Mouse (Mus musculus) heart, postnatal 0 days (tissue): ENCODE measurements at regions not wholly inside any gene's neighbourhood (a gene's known extent, or its start where the extent isn't known, plus 50 kb on each side); places are given as distances from the start of the nearest gene placed in this dataset.

Source experiments
- ATAC-seq: fragments of 200-750 bp; cut with Nextera tagmentation; 2 replicates; pipeline ENCODE4 v1.8.0; 2017; ENCODE audit warnings: low read depth, moderate number of reproducible peaks, moderate library complexity; ENCODE audit not compliant: insufficient read depth
- DNase-seq: peaks from one replicate; pipeline ENCODE4 v3.0.0-alpha.2; 2016; ENCODE audit warnings: low spot score
- H3K27ac ChIP-seq: fragments of 300-500 bp; sonication (generic); 2 replicates; pipeline ENCODE4 v1.5.1; 2014; ENCODE audit warnings: low read depth, mild to moderate bottlenecking
- H3K27me3 ChIP-seq: fragments of 300-500 bp; sonication (generic); 2 replicates; pipeline ENCODE4 v1.6.1; 2014; ENCODE audit warnings: low read length, mixed read lengths; ENCODE audit not compliant: control insufficient read depth, insufficient read depth
- H3K36me3 ChIP-seq: fragments of 300-500 bp; sonication (generic); replicated peaks from 2 replicates; pipeline ENCODE4 v1.6.1; 2014; ENCODE audit warnings: low read length, mixed read lengths; ENCODE audit not compliant: control insufficient read depth, insufficient read depth
- H3K4me1 ChIP-seq: fragments of 300-500 bp; sonication (generic); 2 replicates; pipeline ENCODE4 v1.6.1; 2014; ENCODE audit warnings: antibody characterized with exemption; ENCODE audit not compliant: control insufficient read depth, insufficient read depth
- H3K4me2 ChIP-seq: fragments of 300-500 bp; sonication (generic); 2 replicates; pipeline ENCODE4 v1.6.1; 2014; ENCODE audit warnings: low read depth, mild to moderate bottlenecking, low read length, moderate library complexity
- H3K4me3 ChIP-seq: fragments of 300-500 bp; sonication (generic); 2 replicates; pipeline ENCODE4 v1.5.1; 2014; ENCODE audit warnings: low read depth, low read length
- H3K9ac ChIP-seq: fragments of 300-500 bp; sonication (generic); replicated peaks from 2 replicates; pipeline ENCODE4 v1.6.1; 2014; ENCODE audit warnings: low read depth, low read length, mixed read lengths
- H3K9me3 ChIP-seq: fragments of 300-500 bp; sonication (generic); replicated peaks from 2 replicates; pipeline ENCODE4 v1.6.1; 2016; ENCODE audit warnings: low read length; ENCODE audit not compliant: control insufficient read depth
- CTCF ChIP-seq: IDR thresholded peaks from 2 replicates; pipeline ENCODE4 v1.5.1; 2016; ENCODE audit warnings: antibody characterized with exemption, control low read depth, low read depth
- EP300 ChIP-seq: IDR thresholded peaks from 2 replicates; pipeline ENCODE4 v1.6.1; 2016; ENCODE audit warnings: antibody characterized with exemption, low read depth
- WGBS: fragments of 180-500 bp; shearing (Covaris S2); extraction: QIAGEN DNeasy Blood & Tissue Kit; methylation state at CpG from one replicate; pipeline ENCODE4 v1.1.7; 2014; 5-methylcytosine and 5-hydroxymethylcytosine counted together

DNA sequence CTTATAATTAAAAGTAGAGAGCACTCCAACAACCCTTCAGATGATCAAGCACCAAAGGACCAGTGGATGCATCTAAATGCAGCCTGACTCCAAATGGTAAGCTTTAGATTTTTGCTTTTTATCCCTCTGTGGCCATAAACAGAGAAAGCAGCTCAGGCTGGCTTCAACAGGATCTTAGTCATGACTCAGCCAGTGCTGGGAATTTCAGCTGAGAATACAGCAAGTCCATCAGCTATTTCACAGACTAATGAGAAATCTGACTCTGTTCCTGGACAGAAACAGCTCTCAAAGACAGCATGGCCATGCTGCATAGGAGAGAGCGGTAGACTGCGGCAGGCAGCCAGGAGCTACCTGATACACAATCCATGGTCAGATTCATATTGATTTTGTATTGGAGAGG lies 1800.4 kb upstream of the 5930422O12Rik start:
- TF ChIP-seq EP300 (no peak), CTCF (no peak)
- Histone ChIP-seq H3K27me3 (no peaks in the 10 kb centered on the region), H3K9me3 (no peaks in the 10 kb centered on the region), H3K4me3 (no peak overlapping the region), H3K27ac (no peak overlapping the region), H3K4me2 (no peak overlapping the region), H3K9ac (no peak overlapping the region), H3K4me1 (no peaks in the 10 kb centered on the region), H3K36me3 (no peaks in the 10 kb centered on the region)
- DNase-seq (no peak), ATAC-seq (no peak)
- 77% methylated on average over 2 of the region's 2 CpGs for WGBS

DNA sequence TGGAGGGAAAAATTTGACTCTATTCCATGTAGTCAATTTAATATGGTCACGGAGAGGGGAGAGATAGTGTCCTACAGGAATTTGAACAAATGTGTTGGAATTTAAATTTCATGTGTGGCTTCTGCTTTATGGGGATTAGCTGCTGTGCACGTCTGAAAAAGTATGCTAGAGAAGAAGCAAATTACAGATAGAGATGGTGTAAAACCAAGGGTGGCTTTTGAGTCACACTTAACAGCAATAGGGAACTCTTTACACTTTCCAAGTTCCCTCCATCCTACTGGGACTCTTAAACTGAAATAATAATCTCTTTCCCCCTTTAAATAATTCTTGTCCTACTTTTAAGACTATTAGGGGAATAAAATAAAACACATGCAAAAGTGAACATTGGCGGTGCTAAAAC lies 1790.1 kb upstream of the 5930422O12Rik start:
- ATAC-seq (no peak), DNase-seq (no peak)
- H3K4me1 ChIP-seq: no peaks in the 10 kb centered on the region
- H3K4me3 ChIP-seq: no peak overlapping the region
- H3K9me3 ChIP-seq: no peaks in the 10 kb centered on the region
- no peak overlapping the region for H3K27ac ChIP-seq
- TF ChIP-seq CTCF (no peak), EP300 (no peak)
- no peaks in the 10 kb centered on the region for H3K27me3 ChIP-seq
- 67% methylated on average over 3 of the region's 3 CpGs for WGBS
- H3K36me3 ChIP-seq: no peaks in the 10 kb centered on the region
- H3K9ac ChIP-seq: no peak overlapping the region
- no peak overlapping the region for H3K4me2 ChIP-seq

DNA sequence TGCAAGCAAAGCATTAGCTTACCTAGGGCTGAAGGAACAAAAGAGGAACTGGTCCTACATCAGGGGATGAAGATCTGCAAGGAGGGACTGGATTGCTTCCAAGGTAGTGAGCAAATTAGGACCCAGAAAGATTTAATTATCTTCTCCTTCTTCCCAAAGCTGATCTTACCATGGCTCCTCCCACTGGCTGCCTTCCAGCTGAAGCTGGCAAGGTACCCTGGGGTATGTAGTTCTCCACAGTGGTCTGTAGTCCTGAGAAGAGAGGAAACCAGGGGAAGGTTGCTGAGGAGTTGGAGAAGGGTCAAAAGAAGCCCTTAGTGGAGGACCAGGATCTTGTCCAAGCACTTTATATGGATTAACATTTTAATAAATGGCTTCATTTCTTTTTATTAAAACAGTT lies 1764.8 kb upstream of the 5930422O12Rik start:
- Histone ChIP-seq H3K27me3 (no peaks in the 10 kb centered on the region), H3K4me2 (no peak overlapping the region), H3K4me3 (no peak overlapping the region), H3K9ac (no peak overlapping the region), H3K9me3 (no peaks in the 10 kb centered on the region), H3K27ac (no peak overlapping the region), H3K36me3 (no peaks in the 10 kb centered on the region), H3K4me1 (peaks cover 4% of the 10 kb centered on the region; the same call in 1 of the 2 replicates)
- no peak for DNase-seq
- no peak for ATAC-seq
- TF ChIP-seq EP300 (no peak), CTCF (no peak)

DNA sequence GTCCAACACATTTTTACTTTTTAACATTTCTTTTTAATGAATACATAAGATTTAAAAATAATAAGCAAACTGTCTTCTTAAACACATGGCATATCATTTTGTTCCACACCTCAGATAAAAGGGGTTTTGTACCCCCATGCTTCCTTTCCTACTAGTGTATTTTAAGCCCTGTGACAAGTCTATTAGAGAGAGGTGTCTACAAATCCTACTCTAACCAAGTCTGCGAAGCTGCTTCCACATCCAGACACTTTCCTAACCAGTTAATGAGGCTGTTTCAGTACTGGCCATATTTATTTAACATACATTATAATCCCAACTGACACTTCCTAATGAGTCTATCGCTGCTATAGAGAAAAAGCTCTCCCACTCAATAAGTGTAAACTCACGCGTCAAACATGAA lies 1763.0 kb upstream of the 5930422O12Rik start:
- Histone ChIP-seq H3K9ac (no peak overlapping the region), H3K27ac (no peak overlapping the region), H3K36me3 (no peaks in the 10 kb centered on the region), H3K27me3 (no peaks in the 10 kb centered on the region), H3K4me2 (no peak overlapping the region), H3K4me3 (no peak overlapping the region), H3K9me3 (no peaks in the 10 kb centered on the region), H3K4me1 (peaks cover 4% of the 10 kb centered on the region; the same call in 1 of the 2 replicates)
- 75% methylated on average over 4 of the region's 4 CpGs for WGBS
- no peak for DNase-seq
- TF ChIP-seq CTCF (no peak), EP300 (no peak)
- ATAC-seq: no peak

DNA sequence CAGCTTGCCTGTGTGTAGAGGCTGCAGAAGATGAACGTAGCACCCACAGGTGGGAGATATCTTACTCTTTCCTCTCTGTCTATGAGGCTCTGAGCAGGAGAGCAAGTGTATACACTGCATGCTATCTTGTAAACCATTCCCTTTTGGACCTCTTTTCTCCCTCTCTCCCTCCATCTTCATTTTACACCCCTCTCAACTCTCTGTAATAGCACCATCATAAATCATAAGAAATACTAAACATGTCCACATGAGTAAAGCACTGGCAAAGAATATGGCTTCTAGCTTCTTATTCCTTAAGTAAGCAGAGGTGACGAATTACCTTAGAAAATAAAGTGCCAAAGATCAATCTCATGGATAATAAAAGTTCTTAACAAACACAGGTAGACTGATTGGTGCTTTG lies 1724.3 kb upstream of the 5930422O12Rik start:
- H3K36me3 ChIP-seq: no peaks in the 10 kb centered on the region
- TF ChIP-seq CTCF (no peak), EP300 (no peak)
- no peak overlapping the region for H3K27ac ChIP-seq
- ATAC-seq (no peak), DNase-seq (no peak)
- H3K4me1 ChIP-seq: no peaks in the 10 kb centered on the region
- H3K9me3 ChIP-seq: no peaks in the 10 kb centered on the region
- 63% methylated on average over 2 of the region's 2 CpGs for WGBS
- no peak overlapping the region for H3K4me3 ChIP-seq
- no peak overlapping the region for H3K4me2 ChIP-seq
- H3K27me3 ChIP-seq: no peaks in the 10 kb centered on the region
- no peak overlapping the region for H3K9ac ChIP-seq

DNA sequence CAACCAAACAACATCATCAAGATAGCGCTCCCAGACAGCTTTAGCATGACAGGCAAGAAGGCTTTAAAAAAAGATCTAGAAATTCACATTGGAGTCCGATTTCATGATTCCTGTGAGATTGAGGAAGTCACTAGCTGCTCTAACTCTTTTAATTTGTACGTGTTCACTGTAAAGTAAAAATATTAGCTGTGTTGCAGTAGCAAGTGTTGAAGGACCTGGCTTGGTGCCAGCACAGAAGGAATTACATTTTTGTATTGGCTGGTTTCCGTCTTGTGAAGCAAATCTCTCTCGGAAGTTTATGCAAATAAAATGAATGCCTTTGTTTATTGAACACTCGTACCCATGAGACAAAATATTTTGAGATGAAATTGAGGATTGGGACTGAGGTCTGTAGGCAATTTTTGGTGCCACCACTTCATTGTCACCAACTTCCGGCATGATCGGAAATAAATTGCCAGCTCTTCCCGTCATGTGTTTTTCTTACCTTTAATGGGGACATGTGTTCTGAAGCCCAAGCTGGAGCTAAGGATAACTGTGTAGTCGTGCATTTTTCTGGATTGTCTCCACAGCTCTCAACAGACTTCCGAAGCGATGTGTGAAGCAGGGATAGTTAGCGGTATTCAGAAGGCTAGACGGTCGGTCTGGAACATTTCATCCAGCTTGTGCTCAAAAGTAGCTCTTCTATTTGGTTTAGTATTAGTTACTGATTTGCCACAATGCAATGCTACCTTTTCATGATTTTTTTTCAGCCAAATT lies 1715.0 kb upstream of the 5930422O12Rik start:
- no peak for TF ChIP-seq EP300
- TF ChIP-seq CTCF: no peak
- ATAC-seq (no peak), DNase-seq (no peak)
- Histone ChIP-seq H3K9ac (no peak overlapping the region), H3K4me1 (no peaks in the 10 kb centered on the region), H3K9me3 (no peaks in the 10 kb centered on the region), H3K27me3 (no peaks in the 10 kb centered on the region), H3K4me3 (no peak overlapping the region), H3K4me2 (no peak overlapping the region), H3K36me3 (no peaks in the 10 kb centered on the region), H3K27ac (no peak overlapping the region)
- WGBS: 64% methylated on average over 15 of the region's 15 CpGs
